Mouse (Mus musculus): Measurements from ENCODE around the gene Slc39a13. TPM values are rescaled to one million over a fixed set of nuclear protein-coding genes. Genes with fewer than 3 reads are reported as not detected.

Gene Slc39a13
- polyA plus RNA-seq, 1 experiment from 2014 or later, result 34.0 TPM

DNA sequence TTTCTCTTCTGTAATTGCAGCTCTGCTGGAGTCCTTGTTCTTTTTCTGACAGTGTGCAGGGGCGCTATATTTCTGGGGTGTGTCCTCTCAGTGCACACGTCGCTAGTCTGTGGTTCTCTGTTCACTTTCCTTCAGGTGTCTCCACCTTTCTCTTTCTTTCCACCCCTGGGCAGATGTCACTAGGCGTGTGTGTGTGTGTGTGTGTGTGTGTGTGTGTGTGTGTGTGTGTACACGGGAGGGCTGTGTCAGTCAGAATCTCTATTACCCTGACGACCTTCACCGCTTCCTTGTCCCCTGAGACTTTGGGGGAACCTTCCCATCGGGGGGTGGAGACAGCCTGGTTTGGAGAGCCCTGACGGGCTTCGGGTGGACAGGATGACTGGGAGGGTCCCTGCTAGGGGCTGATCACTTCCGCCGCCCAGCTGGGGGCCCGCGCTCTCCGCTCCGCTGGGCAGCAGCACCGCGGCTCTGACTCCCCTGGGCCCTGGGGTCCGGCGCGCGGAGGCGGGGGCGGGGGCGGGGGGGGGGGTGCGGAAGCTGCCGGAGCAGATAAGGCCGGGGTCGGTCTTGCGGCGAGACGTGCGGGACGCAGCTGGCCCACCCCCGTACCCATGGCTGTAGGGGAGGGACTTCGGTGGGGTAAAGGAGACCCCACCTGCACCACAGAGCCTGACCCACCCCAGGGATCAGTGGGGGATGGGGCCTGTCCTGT, 8.3 kb upstream of the Slc39a13 start:
- Histone ChIP-seq H3K4me1 (ENCODE audit: control insufficient read depth, insufficient read depth, low read length) (peaks cover 6% of the 10 kb centered on the region), H3K9me3 (replicated peaks; ENCODE audit: control insufficient read depth, low read length) (no peaks in the 10 kb centered on the region), H3K36me3 (ENCODE audit: control insufficient read depth, insufficient read depth, low read length) (no peaks in the 10 kb centered on the region), H3K9ac (ENCODE audit: low read depth, low read length) (peak overlapping the region; percentile 79), H3K4me3 (ENCODE audit: low read depth, low read length) (peak overlapping the region; percentile 51), H3K27me3 (ENCODE audit: control insufficient read depth, insufficient read depth, low read length) (no peaks in the 10 kb centered on the region), H3K27ac (ENCODE audit: low read depth, low read length) (no peak overlapping the region), H3K4me2 (peak overlapping the region; percentile 81)
- under 1% methylated on average over 30 of the region's 36 CpGs for WGBS (ENCODE audit: insufficient replicate concordance)
- ATAC-seq (replicated peaks; ENCODE audit: insufficient number of reproducible peaks, low FRiP score, low TSS enrichment), result peak; percentile 51

DNA sequence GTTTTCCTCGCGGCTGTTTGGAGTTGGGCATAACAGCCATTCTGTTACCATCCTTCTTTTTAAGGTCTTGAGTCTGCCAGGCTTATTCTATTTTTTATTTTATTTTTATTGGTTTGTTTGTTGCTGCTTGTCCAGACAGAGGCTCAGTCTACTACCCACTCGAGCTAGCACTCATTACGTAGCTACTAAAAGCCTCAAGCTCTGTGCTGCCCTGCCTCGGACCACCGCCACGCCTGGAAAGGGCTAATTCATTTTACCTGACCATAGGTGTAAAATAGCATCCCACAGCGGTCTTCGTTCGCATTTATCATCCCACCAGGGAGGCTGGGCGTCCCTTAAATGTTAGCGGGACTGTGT, 7.7 kb upstream of the Slc39a13 start:
- WGBS (ENCODE audit: insufficient replicate concordance), result 25% methylated on average over 12 of the region's 12 CpGs
- Histone ChIP-seq H3K9me3 (replicated peaks; ENCODE audit: control insufficient read depth, low read length) (no peaks in the 10 kb centered on the region), H3K27ac (ENCODE audit: low read depth, low read length) (no peak overlapping the region), H3K36me3 (ENCODE audit: control insufficient read depth, insufficient read depth, low read length) (no peaks in the 10 kb centered on the region), H3K4me3 (ENCODE audit: low read depth, low read length) (peak overlapping the region; percentile 51), H3K4me1 (ENCODE audit: control insufficient read depth, insufficient read depth, low read length) (peaks cover 6% of the 10 kb centered on the region), H3K4me2 (peak overlapping the region; percentile 81), H3K27me3 (ENCODE audit: control insufficient read depth, insufficient read depth, low read length) (no peaks in the 10 kb centered on the region), H3K9ac (ENCODE audit: low read depth, low read length) (peak overlapping the region; percentile 79)
- ATAC-seq (replicated peaks; ENCODE audit: insufficient number of reproducible peaks, low FRiP score, low TSS enrichment), result no peak

DNA sequence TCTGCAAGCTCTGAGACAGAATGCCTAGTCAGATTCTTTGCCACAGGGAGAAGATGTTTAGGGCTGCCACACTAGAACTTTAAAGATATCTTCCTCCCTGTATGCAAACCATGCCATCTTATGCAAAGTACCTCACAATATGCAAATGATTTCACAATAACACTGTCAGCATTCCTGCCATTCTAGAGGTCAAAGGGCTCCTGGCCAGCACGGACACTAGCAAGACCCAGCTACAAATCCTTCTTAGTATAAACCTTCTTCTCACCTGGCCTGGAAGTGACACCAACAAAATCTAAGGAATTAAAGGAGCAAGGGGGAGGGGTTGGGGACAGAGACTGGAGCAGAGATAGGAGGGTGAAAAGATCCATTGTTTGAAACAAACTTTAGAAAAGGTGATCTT, 1.9 kb upstream of the Slc39a13 start:
- peaks cover 19% of the 10 kb centered on the region for H3K4me1 ChIP-seq (ENCODE audit: control insufficient read depth, insufficient read depth, low read length)
- no peaks in the 10 kb centered on the region for H3K9me3 ChIP-seq (replicated peaks; ENCODE audit: control insufficient read depth, low read length)
- no peak overlapping the region for H3K9ac ChIP-seq (ENCODE audit: low read depth, low read length)
- H3K4me2 ChIP-seq, result no peak overlapping the region
- H3K27ac ChIP-seq (ENCODE audit: low read depth, low read length), result no peak overlapping the region
- H3K36me3 ChIP-seq (ENCODE audit: control insufficient read depth, insufficient read depth, low read length), result no peaks in the 10 kb centered on the region
- WGBS (ENCODE audit: insufficient replicate concordance), result 45% methylated on average over 1 of the region's 1 CpGs
- H3K4me3 ChIP-seq (ENCODE audit: low read depth, low read length), result no peak overlapping the region
- H3K27me3 ChIP-seq (ENCODE audit: control insufficient read depth, insufficient read depth, low read length), result no peaks in the 10 kb centered on the region
- no peak for ATAC-seq (replicated peaks; ENCODE audit: insufficient number of reproducible peaks, low FRiP score, low TSS enrichment)

DNA sequence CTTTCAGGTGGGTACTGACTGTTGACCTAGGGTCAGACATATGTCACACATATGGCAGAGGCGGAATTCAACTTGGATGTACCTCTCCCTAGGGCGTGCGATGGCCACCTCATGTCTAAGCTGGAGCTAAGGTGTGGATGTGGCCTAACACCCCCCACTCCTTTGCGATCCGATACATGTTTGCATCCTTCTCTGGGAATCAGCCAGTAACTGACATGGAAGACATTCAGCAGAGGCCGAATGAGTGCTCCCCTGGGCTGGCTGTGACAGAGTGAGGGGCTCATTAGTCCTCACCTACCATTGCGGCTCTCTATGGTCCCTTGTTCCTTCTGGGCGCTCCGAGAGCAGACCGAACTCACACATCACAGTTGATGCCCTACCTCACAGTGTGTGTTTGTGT, 842 bp upstream of the Slc39a13 start:
- no peaks in the 10 kb centered on the region for H3K27me3 ChIP-seq (ENCODE audit: control insufficient read depth, insufficient read depth, low read length)
- peak overlapping the region; percentile 69 for H3K4me3 ChIP-seq (ENCODE audit: low read depth, low read length)
- no peak for ATAC-seq (replicated peaks; ENCODE audit: insufficient number of reproducible peaks, low FRiP score, low TSS enrichment)
- WGBS (ENCODE audit: insufficient replicate concordance), result 81% methylated on average over 10 of the region's 10 CpGs
- H3K4me1 ChIP-seq (ENCODE audit: control insufficient read depth, insufficient read depth, low read length), result peaks cover 19% of the 10 kb centered on the region
- 0 out of 2 replicates have a peak, but pooled peaks cover 2% of the 10 kb centered on the region for H3K36me3 ChIP-seq (ENCODE audit: control insufficient read depth, insufficient read depth, low read length)
- no peaks in the 10 kb centered on the region for H3K9me3 ChIP-seq (replicated peaks; ENCODE audit: control insufficient read depth, low read length)
- peak overlapping the region; percentile 87 for H3K27ac ChIP-seq (ENCODE audit: low read depth, low read length)
- peak overlapping the region; percentile 90 for H3K4me2 ChIP-seq
- H3K9ac ChIP-seq (ENCODE audit: low read depth, low read length), result peak overlapping the region; percentile 84

DNA sequence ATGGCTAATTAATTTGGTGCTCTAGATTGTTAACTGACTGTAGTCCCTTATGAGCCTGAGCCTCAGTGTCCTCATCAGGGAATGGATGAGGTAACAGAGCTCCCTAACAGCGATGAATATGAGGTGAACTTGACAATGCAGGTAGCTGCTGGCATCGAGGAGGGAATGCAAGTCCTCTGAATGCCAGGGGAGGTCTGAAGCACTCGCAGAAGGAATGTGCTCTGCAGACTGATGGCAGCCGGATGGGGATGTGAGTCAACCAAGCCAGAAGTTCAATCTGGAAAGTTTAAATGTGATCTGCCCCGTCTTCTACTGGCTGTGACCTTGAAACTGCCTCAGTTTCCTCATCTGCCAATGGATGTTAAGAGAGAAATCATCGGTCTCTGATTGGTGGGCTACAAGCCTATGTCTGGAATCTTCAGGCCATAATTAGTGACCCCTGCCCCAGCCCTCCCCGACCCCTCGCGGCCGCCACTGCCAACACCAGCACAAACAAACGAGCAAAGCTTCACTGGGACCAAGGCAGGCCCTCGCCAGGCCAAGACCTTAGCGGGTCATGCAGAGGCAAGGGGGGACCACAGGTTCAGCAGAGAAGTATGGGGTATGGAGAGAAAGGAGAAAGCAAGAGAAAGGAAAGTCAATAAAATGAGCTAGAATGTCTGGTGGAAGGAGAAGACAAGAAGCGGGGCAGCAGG, 764 bp downstream of the Slc39a13 start:
- H3K27me3 ChIP-seq (ENCODE audit: control insufficient read depth, insufficient read depth, low read length), result no peaks in the 10 kb centered on the region
- H3K9me3 ChIP-seq (replicated peaks; ENCODE audit: control insufficient read depth, low read length), result no peaks in the 10 kb centered on the region
- H3K36me3 ChIP-seq (ENCODE audit: control insufficient read depth, insufficient read depth, low read length), result peaks cover 7% of the 10 kb centered on the region
- H3K27ac ChIP-seq (ENCODE audit: low read depth, low read length), result peak overlapping the region; percentile 87
- WGBS (ENCODE audit: insufficient replicate concordance), result 7% methylated on average over 14 of the region's 14 CpGs
- peaks cover 19% of the 10 kb centered on the region for H3K4me1 ChIP-seq (ENCODE audit: control insufficient read depth, insufficient read depth, low read length)
- no peak for ATAC-seq (replicated peaks; ENCODE audit: insufficient number of reproducible peaks, low FRiP score, low TSS enrichment)
- H3K4me2 ChIP-seq, result peak overlapping the region; percentile 90
- H3K9ac ChIP-seq (ENCODE audit: low read depth, low read length), result peak overlapping the region; percentile 84
- peak overlapping the region; percentile 69 for H3K4me3 ChIP-seq (ENCODE audit: low read depth, low read length)

DNA sequence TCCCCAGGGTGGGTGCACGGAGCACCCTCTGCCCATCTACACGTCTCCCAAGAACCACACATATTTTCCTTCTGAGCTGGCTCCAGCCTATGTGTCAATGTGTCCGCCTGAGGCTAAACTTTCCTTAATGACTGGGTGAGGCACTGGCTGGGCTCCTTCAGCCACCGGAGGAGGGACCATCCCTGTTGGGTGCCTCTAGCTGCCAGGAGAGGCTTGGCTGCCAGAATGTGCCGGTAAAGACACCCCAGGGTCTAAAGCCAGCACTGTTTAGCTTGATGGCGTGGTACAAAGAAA, 1.4 kb downstream of the Slc39a13 start:
- H3K4me2 ChIP-seq, result peak overlapping the region; percentile 90
- peaks cover 13% of the 10 kb centered on the region for H3K36me3 ChIP-seq (ENCODE audit: control insufficient read depth, insufficient read depth, low read length)
- H3K4me1 ChIP-seq (ENCODE audit: control insufficient read depth, insufficient read depth, low read length), result peaks cover 19% of the 10 kb centered on the region
- 51% methylated on average over 6 of the region's 6 CpGs for WGBS (ENCODE audit: insufficient replicate concordance)
- peak overlapping the region; percentile 87; the same call in 1 of the 2 replicates for H3K27ac ChIP-seq (ENCODE audit: low read depth, low read length)
- H3K9ac ChIP-seq (ENCODE audit: low read depth, low read length), result peak overlapping the region; percentile 84
- H3K4me3 ChIP-seq (ENCODE audit: low read depth, low read length), result peak overlapping the region; percentile 1; the same call in 1 of the 2 replicates
- H3K27me3 ChIP-seq (ENCODE audit: control insufficient read depth, insufficient read depth, low read length), result no peaks in the 10 kb centered on the region
- no peaks in the 10 kb centered on the region for H3K9me3 ChIP-seq (replicated peaks; ENCODE audit: control insufficient read depth, low read length)
- ATAC-seq (replicated peaks; ENCODE audit: insufficient number of reproducible peaks, low FRiP score, low TSS enrichment), result no peak

DNA sequence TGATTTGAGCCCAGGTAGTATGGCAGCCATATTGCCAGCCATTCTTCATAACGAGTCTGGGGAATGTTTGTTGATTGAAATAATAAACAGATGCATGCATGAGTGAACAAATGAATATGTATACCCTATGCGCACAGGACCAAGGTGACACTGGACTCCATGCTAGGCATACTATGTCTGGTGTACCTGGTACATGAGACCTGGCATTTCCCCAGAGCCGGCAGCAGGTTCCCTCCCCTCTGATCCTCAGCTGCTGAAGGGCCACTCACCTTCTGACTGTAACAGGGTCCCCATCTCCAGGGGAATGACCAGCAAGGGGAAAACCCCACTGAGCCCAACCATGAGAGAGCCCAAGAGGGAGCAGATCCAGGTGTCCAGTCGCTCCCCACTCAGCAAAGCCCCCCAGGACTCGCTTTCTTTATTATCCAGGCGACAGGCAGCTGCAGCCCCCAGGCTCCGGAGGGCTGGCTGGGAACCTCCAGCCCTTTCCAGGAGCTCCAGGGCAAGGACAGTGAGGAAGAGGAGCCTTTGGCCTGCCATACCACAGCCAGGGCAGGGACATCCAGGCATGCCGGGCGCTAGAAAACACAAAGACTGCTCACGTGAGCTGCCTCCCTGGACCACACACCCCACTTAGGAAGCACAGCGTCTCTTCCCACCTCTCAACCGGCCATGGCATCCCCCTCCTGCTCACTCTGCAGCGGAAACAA, 1.9 kb downstream of the Slc39a13 start:
- no peak for ATAC-seq (replicated peaks; ENCODE audit: insufficient number of reproducible peaks, low FRiP score, low TSS enrichment)
- H3K27me3 ChIP-seq (ENCODE audit: control insufficient read depth, insufficient read depth, low read length), result no peaks in the 10 kb centered on the region
- H3K9me3 ChIP-seq (replicated peaks; ENCODE audit: control insufficient read depth, low read length), result no peaks in the 10 kb centered on the region
- H3K4me2 ChIP-seq, result peak overlapping the region; percentile 90
- H3K4me1 ChIP-seq (ENCODE audit: control insufficient read depth, insufficient read depth, low read length), result peaks cover 19% of the 10 kb centered on the region
- H3K36me3 ChIP-seq (ENCODE audit: control insufficient read depth, insufficient read depth, low read length), result peaks cover 16% of the 10 kb centered on the region
- no peak overlapping the region; the same call in 1 of the 2 replicates for H3K27ac ChIP-seq (ENCODE audit: low read depth, low read length)
- 61% methylated on average over 13 of the region's 13 CpGs for WGBS (ENCODE audit: insufficient replicate concordance)
- H3K9ac ChIP-seq (ENCODE audit: low read depth, low read length), result peak overlapping the region; percentile 84
- H3K4me3 ChIP-seq (ENCODE audit: low read depth, low read length), result peak overlapping the region; percentile 1

DNA sequence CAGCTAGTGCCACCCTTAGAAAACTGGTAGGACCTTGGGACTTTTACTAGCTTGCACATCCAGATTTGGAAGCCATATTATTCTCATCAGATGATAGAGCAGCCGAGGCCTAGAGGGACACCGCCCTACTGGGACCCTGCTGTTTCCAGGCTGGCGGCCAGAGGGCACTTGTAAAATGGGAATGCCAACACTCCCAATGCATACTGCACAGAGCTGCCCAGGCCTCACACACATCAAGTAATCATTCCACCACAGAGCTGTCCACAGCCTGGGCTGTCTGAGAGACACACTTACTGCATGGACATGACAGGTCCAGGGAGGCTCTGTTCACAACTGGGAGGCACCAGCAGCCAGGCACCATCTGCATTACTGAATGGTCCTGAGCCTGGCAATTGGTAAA, 3.8 kb downstream of the Slc39a13 start:
- H3K36me3 ChIP-seq (ENCODE audit: control insufficient read depth, insufficient read depth, low read length), result peaks cover 26% of the 10 kb centered on the region
- ATAC-seq (replicated peaks; ENCODE audit: insufficient number of reproducible peaks, low FRiP score, low TSS enrichment), result no peak
- H3K9me3 ChIP-seq (replicated peaks; ENCODE audit: control insufficient read depth, low read length), result no peaks in the 10 kb centered on the region
- WGBS (ENCODE audit: insufficient replicate concordance), result 77% methylated on average over 3 of the region's 3 CpGs
- H3K4me1 ChIP-seq (ENCODE audit: control insufficient read depth, insufficient read depth, low read length), result peaks cover 29% of the 10 kb centered on the region
- no peaks in the 10 kb centered on the region for H3K27me3 ChIP-seq (ENCODE audit: control insufficient read depth, insufficient read depth, low read length)
- no peak overlapping the region for H3K27ac ChIP-seq (ENCODE audit: low read depth, low read length)
- H3K4me3 ChIP-seq (ENCODE audit: low read depth, low read length), result no peak overlapping the region
- H3K9ac ChIP-seq (ENCODE audit: low read depth, low read length), result no peak overlapping the region
- no peak overlapping the region for H3K4me2 ChIP-seq

All from heart, embryonic 11.5 days (tissue).